Comparison of ENCODE assay signal across 21 mouse cellular contexts in genomic region chr3:55157413-55157812, GRCm38 (mm10). TPM values are rescaled to one million over a fixed set of nuclear protein-coding genes. Genes with fewer than 3 reads are reported as not detected.
DNase-seq lines count a peak whose midpoint lies in the region; ATAC-seq and TF ChIP-seq lines count a peak whose summit lies in the region.
"Had no signal": no experiment of that assay in that cellular context is flagged by ENCODE, and none has a peak within 500 bp of the region (broad histone marks: within the 10 kb centered on the region; RNA-seq: fewer than 3 reads in every experiment).

No protein-coding gene starts in this region.

- H3K9ac ChIP-seq in kidney, embryonic 16.5 days (replicated peaks; ENCODE audit: low read length): no peak overlapping the region
- H3K9ac ChIP-seq in kidney, embryonic 15.5 days: no peak overlapping the region
- H3K9ac ChIP-seq in hindbrain, embryonic 14.5 days: no peak overlapping the region
- no peak overlapping the region for H3K9ac ChIP-seq in midbrain, postnatal 0 days (replicated peaks; ENCODE audit: low read length, poor library complexity, severe bottlenecking)
- H3K9ac ChIP-seq: liver, embryonic 12.5 days had no signal

- whole genome bisulfite sequencing in kidney, embryonic 16.5 days: 67% methylated on average over 5 of the region's 5 CpGs
- 63% methylated on average over 5 of the region's 5 CpGs for WGBS in kidney, embryonic 15.5 days
- 53% methylated on average over 5 of the region's 5 CpGs for WGBS in hindbrain, embryonic 14.5 days
- WGBS in midbrain, postnatal 0 days: 51% methylated on average over 5 of the region's 5 CpGs

- intact Hi-C loops in heart, postnatal 14 days (cut with DNase I): no loop called here

- H3K27ac ChIP-seq in kidney, embryonic 16.5 days (ENCODE audit: low read length): no peak overlapping the region
- no peak overlapping the region for H3K27ac ChIP-seq in kidney, embryonic 15.5 days
- H3K27ac ChIP-seq in hindbrain, embryonic 14.5 days: no peak overlapping the region
- no peak overlapping the region for H3K27ac ChIP-seq in midbrain, postnatal 0 days (ENCODE audit: low read depth, low read length)
- H3K27ac ChIP-seq: liver, embryonic 12.5 days had no signal

- H3K9me3 ChIP-seq in kidney, embryonic 16.5 days (ENCODE audit: low read length): no peaks in the 10 kb centered on the region
- H3K9me3 ChIP-seq in kidney, embryonic 15.5 days (replicated peaks): no peaks in the 10 kb centered on the region
- H3K9me3 ChIP-seq in hindbrain, embryonic 14.5 days (ENCODE audit: control insufficient read depth, low read length): no peaks in the 10 kb centered on the region
- H3K9me3 ChIP-seq in midbrain, postnatal 0 days (ENCODE audit: low read length): no peaks in the 10 kb centered on the region
- H3K9me3 ChIP-seq: liver, embryonic 12.5 days had no signal

- no peaks in the 10 kb centered on the region for H3K27me3 ChIP-seq in kidney, embryonic 16.5 days (ENCODE audit: insufficient read depth, low read length)
- no peaks in the 10 kb centered on the region for H3K27me3 ChIP-seq in kidney, embryonic 15.5 days
- H3K27me3 ChIP-seq in hindbrain, embryonic 14.5 days (ENCODE audit: control insufficient read depth, insufficient read depth, low read length): no peaks in the 10 kb centered on the region
- H3K27me3 ChIP-seq in midbrain, postnatal 0 days (ENCODE audit: insufficient read depth, low read length): no peaks in the 10 kb centered on the region
- H3K27me3 ChIP-seq: liver, embryonic 12.5 days had no signal

- 0 out of 2 replicates have a peak, but pooled peaks have one; percentile 49 for ATAC-seq in kidney, embryonic 16.5 days (ENCODE audit: low FRiP score, low TSS enrichment)
- no peak for ATAC-seq in kidney, embryonic 15.5 days (replicated peaks; ENCODE audit: low FRiP score)
- 0 out of 2 replicates have a peak, but pooled peaks have one; percentile 43 for ATAC-seq in hindbrain, embryonic 14.5 days (ENCODE audit: low FRiP score)
- ATAC-seq in midbrain, postnatal 0 days (ENCODE audit: low FRiP score): peak; percentile 61
- ATAC-seq in megakaryocyte, adult 5-6 weeks (ENCODE audit: poor library complexity, severe bottlenecking): no peak
- ATAC-seq: CD4-positive, CD25-positive, alpha-beta regulatory T cell, adult 4 months; liver, embryonic 12.5 days had no signal

- no peak overlapping the region for H3K4me2 ChIP-seq in kidney, embryonic 16.5 days (replicated peaks; ENCODE audit: low read depth, low read length)
- no peak overlapping the region for H3K4me2 ChIP-seq in kidney, embryonic 15.5 days
- H3K4me2 ChIP-seq in hindbrain, embryonic 14.5 days (replicated peaks): no peak overlapping the region
- no peak overlapping the region for H3K4me2 ChIP-seq in midbrain, postnatal 0 days (ENCODE audit: low read depth, low read length, poor library complexity, severe bottlenecking)
- H3K4me2 ChIP-seq: liver, embryonic 12.5 days had no signal

- no peak for TF ChIP-seq POLR2A in brain, embryonic 14.5 days (IDR thresholded peaks at IDR 0.05; ENCODE audit: borderline replicate concordance, extremely low read depth, insufficient read depth, insufficient read length, poor library complexity, severe bottlenecking)

- TF ChIP-seq CTCF in brain, embryonic 14.5 days (IDR thresholded peaks at IDR 0.05; ENCODE audit: borderline replicate concordance, extremely low read depth, insufficient read depth, insufficient read length): no peak
- no peak for TF ChIP-seq CTCF in midbrain, postnatal 0 days (IDR thresholded peaks at IDR 0.05)

- peak; percentile 50 for DNase-seq in brain, embryonic 14.5 days (ENCODE audit: low read depth)
- DNase-seq in hindbrain, embryonic 14.5 days (ENCODE audit: low spot score): no peak
- peak; percentile 45 for DNase-seq in midbrain, postnatal 0 days (ENCODE audit: low spot score)
- no peak for DNase-seq in heart, postnatal 14 days
- DNase-seq: adrenal gland, postnatal 14 days; gastrocnemius, postnatal 14 days; kidney, adult 11 months; kidney, postnatal 25 days; lung, postnatal 10 days; retina, postnatal 1 day; thymus, adult 18-20 months had no signal

- no peak overlapping the region for H3K4me3 ChIP-seq in kidney, embryonic 16.5 days (ENCODE audit: low read length)
- no peak overlapping the region for H3K4me3 ChIP-seq in kidney, embryonic 15.5 days (replicated peaks)
- H3K4me3 ChIP-seq in hindbrain, embryonic 14.5 days (replicated peaks; ENCODE audit: low read length): no peak overlapping the region
- H3K4me3 ChIP-seq in midbrain, postnatal 0 days (ENCODE audit: low read depth, low read length): no peak overlapping the region
- H3K4me3 ChIP-seq: liver, embryonic 12.5 days had no signal

- no peaks in the 10 kb centered on the region for H3K4me1 ChIP-seq in kidney, embryonic 16.5 days (ENCODE audit: insufficient read depth, low read length)
- 0 out of 2 replicates have a peak, but pooled peaks cover 3% of the 10 kb centered on the region for H3K4me1 ChIP-seq in kidney, embryonic 15.5 days
- no peaks in the 10 kb centered on the region for H3K4me1 ChIP-seq in hindbrain, embryonic 14.5 days (replicated peaks; ENCODE audit: control insufficient read depth, insufficient read depth, low read length)
- no peaks in the 10 kb centered on the region; the same call in 1 of the 2 replicates for H3K4me1 ChIP-seq in midbrain, postnatal 0 days (ENCODE audit: insufficient read depth, low read length)
- H3K4me1 ChIP-seq: liver, embryonic 12.5 days had no signal

- H3K36me3 ChIP-seq in kidney, embryonic 16.5 days (ENCODE audit: insufficient read depth, low read length): no peaks in the 10 kb centered on the region
- no peaks in the 10 kb centered on the region for H3K36me3 ChIP-seq in kidney, embryonic 15.5 days
- no peaks in the 10 kb centered on the region for H3K36me3 ChIP-seq in hindbrain, embryonic 14.5 days (replicated peaks; ENCODE audit: control insufficient read depth, insufficient read depth)
- H3K36me3 ChIP-seq in midbrain, postnatal 0 days (ENCODE audit: insufficient read depth, low read length): no peaks in the 10 kb centered on the region
- H3K36me3 ChIP-seq: liver, embryonic 12.5 days had no signal

RNA-seq across cellular contexts. Expression of gene Ccdc169, which starts 20.3 kb away (rescaled TPM):
- polyA plus RNA-seq in kidney, embryonic 16.5 days (2015; fragmentation: Nextera tagmentation; extraction: Ambion mirVana): not detected in 2 replicates
- 0.05 TPM in 2 replicates for polyA plus RNA-seq in kidney, embryonic 15.5 days (2015; fragmentation: Nextera tagmentation; extraction: Ambion mirVana)
- 0.25 and 0.33 TPM in 2 replicates for polyA plus RNA-seq in brain, embryonic 14.5 days (2012; rRNA removed)
- polyA plus RNA-seq in hindbrain, embryonic 14.5 days (2014; fragmentation: Nextera tagmentation; extraction: Ambion mirVana): 0.30 TPM in 1 of 2 replicates, not detected in the other
- 0.05 and 2.2 TPM in 2 replicates for total RNA-seq in midbrain, postnatal 0 days (2014; rRNA removed)
- 0.11 and 0.16 TPM in 2 replicates for polyA plus RNA-seq in midbrain, postnatal 0 days (2015; fragmentation: Nextera tagmentation; extraction: Ambion mirVana)
- not detected in 2 replicates for total RNA-seq in megakaryocyte, adult 5-6 weeks (2015)
- not detected in 2 replicates for total RNA-seq in megakaryocyte, adult 5-6 weeks (2017)
- under 1 TPM in 1 of 2 experiments, not detected in 1; 0.10 TPM for total RNA-seq in heart, postnatal 14 days (2021)
- total RNA-seq: adrenal gland, postnatal 14 days; gastrocnemius, postnatal 14 days; neutrophil, adult 5-6 weeks had no signal
- polyA plus RNA-seq: CD4-positive, CD25-positive, alpha-beta regulatory T cell, adult 4 months; liver, embryonic 12.5 days had no signal

RNA-seq across cellular contexts. Expression of gene Sohlh2, which starts 24.4 kb away (rescaled TPM):
- polyA plus RNA-seq in kidney, embryonic 16.5 days (2015; fragmentation: Nextera tagmentation; extraction: Ambion mirVana): not detected in 2 replicates
- polyA plus RNA-seq in kidney, embryonic 15.5 days (2015; fragmentation: Nextera tagmentation; extraction: Ambion mirVana): 0.12 TPM in 1 of 2 replicates, not detected in the other
- polyA plus RNA-seq in brain, embryonic 14.5 days (2012; rRNA removed): 0.04 TPM in 1 of 2 replicates, not detected in the other
- polyA plus RNA-seq in hindbrain, embryonic 14.5 days (2014; fragmentation: Nextera tagmentation; extraction: Ambion mirVana): 0.13 TPM in 1 of 2 replicates, not detected in the other
- total RNA-seq in midbrain, postnatal 0 days (2014; rRNA removed): not detected in 2 replicates
- polyA plus RNA-seq in midbrain, postnatal 0 days (2015; fragmentation: Nextera tagmentation; extraction: Ambion mirVana): not detected in 2 replicates
- not detected in 2 replicates for total RNA-seq in megakaryocyte, adult 5-6 weeks (2015)
- total RNA-seq in megakaryocyte, adult 5-6 weeks (2017): not detected in 2 replicates
- total RNA-seq in heart, postnatal 14 days (2021): not detected
- total RNA-seq: adrenal gland, postnatal 14 days; gastrocnemius, postnatal 14 days; heart, postnatal 25 days; layer of hippocampus, postnatal 10 days; left cerebral cortex, postnatal 25 days; MEL; neutrophil, adult 5-6 weeks had no signal
- polyA plus RNA-seq: CD4-positive, CD25-positive, alpha-beta regulatory T cell, adult 4 months; liver, embryonic 12.5 days had no signal

RNA-seq across cellular contexts. Expression of gene Spg20, which starts 45.5 kb away (rescaled TPM):
- 44.3 and 45.7 TPM in 2 replicates for polyA plus RNA-seq in kidney, embryonic 16.5 days (2015; fragmentation: Nextera tagmentation; extraction: Ambion mirVana)
- 47.8 and 48.4 TPM in 2 replicates for polyA plus RNA-seq in kidney, embryonic 15.5 days (2015; fragmentation: Nextera tagmentation; extraction: Ambion mirVana)
- 13.2 and 15.7 TPM in 2 replicates for polyA plus RNA-seq in brain, embryonic 14.5 days (2012; rRNA removed)
- 16.2 and 19.5 TPM in 2 replicates for polyA plus RNA-seq in hindbrain, embryonic 14.5 days (2014; fragmentation: Nextera tagmentation; extraction: Ambion mirVana)
- 13.4 and 15.5 TPM in 2 replicates for total RNA-seq in midbrain, postnatal 0 days (2014; rRNA removed)
- polyA plus RNA-seq in midbrain, postnatal 0 days (2015; fragmentation: Nextera tagmentation; extraction: Ambion mirVana): 8.3 and 9.3 TPM in 2 replicates
- 6.0 and 7.0 TPM in 2 replicates for total RNA-seq in megakaryocyte, adult 5-6 weeks (2015)
- 8.3 and 10.1 TPM in 2 replicates for total RNA-seq in megakaryocyte, adult 5-6 weeks (2017)
- total RNA-seq in heart, postnatal 14 days (2021): 10 to 100 TPM; 32.5 to 35.6 TPM

Comparison
In these comparisons a context has a peak if more than half of its experiments do, and no peak if none do; other contexts are left out.
1. ATAC-seq: peak in kidney, embryonic 16.5 days (single experiment), hindbrain, embryonic 14.5 days (single experiment) and midbrain, postnatal 0 days (single experiment); none in kidney, embryonic 15.5 days (single experiment) and megakaryocyte, adult 5-6 weeks (single experiment).
2. DNase-seq: peak in brain, embryonic 14.5 days (single experiment) and midbrain, postnatal 0 days (single experiment); none in hindbrain, embryonic 14.5 days (single experiment) and heart, postnatal 14 days (0 of 2).